Mouse (Mus musculus) liver, embryonic 13.5 days (tissue): ENCODE results near the gene Vwa1. TPM values are rescaled to one million over a fixed set of nuclear protein-coding genes. Genes with fewer than 3 reads are reported as not detected.

Source experiments
- ATAC-seq: fragments of 200-750 bp; cut with Nextera tagmentation; 2 replicates; pipeline ENCODE4 v1.8.0; 2017; ENCODE audit warnings: low read depth, mild to moderate bottlenecking, moderate number of reproducible peaks, moderate library complexity
- DNase-seq: peaks from one replicate; pipeline ENCODE4 v3.0.0; 2022
- H3K27ac ChIP-seq: fragments of 300-500 bp; sonication (generic); 2 replicates; pipeline ENCODE4 v1.5.1; 2015; ENCODE audit warnings: moderate library complexity, mild to moderate bottlenecking, inconsistent platforms
- H3K27me3 ChIP-seq: fragments of 300-500 bp; sonication (generic); 2 replicates; pipeline ENCODE4 v1.6.1; 2015; ENCODE audit warnings: mild to moderate bottlenecking, inconsistent platforms
- H3K36me3 ChIP-seq: fragments of 300-500 bp; sonication (generic); 2 replicates; pipeline ENCODE4 v1.6.1; 2015; ENCODE audit warnings: mild to moderate bottlenecking, inconsistent platforms
- H3K4me1 ChIP-seq: fragments of 300-500 bp; sonication (generic); replicated peaks from 2 replicates; pipeline ENCODE4 v1.6.1; 2015; ENCODE audit warnings: inconsistent platforms
- H3K4me2 ChIP-seq: fragments of 300-500 bp; sonication (generic); 2 replicates; pipeline ENCODE4 v1.6.1; 2015; ENCODE audit warnings: inconsistent platforms, mild to moderate bottlenecking, moderate library complexity
- H3K4me3 ChIP-seq: fragments of 300-500 bp; sonication (generic); replicated peaks from 2 replicates; pipeline ENCODE4 v1.5.1; 2015; ENCODE audit warnings: mild to moderate bottlenecking, inconsistent platforms
- H3K9ac ChIP-seq: fragments of 300-500 bp; sonication (generic); 2 replicates; pipeline ENCODE4 v1.6.1; 2015; ENCODE audit warnings: mild to moderate bottlenecking, inconsistent platforms
- H3K9me3 ChIP-seq: fragments of 300-500 bp; sonication (generic); replicated peaks from 2 replicates; pipeline ENCODE4 v1.6.1; 2016; ENCODE audit warnings: inconsistent platforms
- WGBS: fragments of 180-500 bp; shearing (Covaris S2); methylation state at CpG from one replicate; pipeline ENCODE4 v1.1.7; 2015; ENCODE audit not compliant: insufficient replicate concordance; 5-methylcytosine and 5-hydroxymethylcytosine counted together
- polyA plus RNA-seq: library from polyadenylated mRNA; unstranded; fragments of >200 nt; fragmentation: Nextera tagmentation; extraction: Ambion mirVana; gene quantifications from 2 replicates; pipeline ENCODE4 v1.2.1, GENCODE M21; 2015

Gene Vwa1
- polyA plus RNA-seq, 1 experiment from 2014 or later = 0.45 TPM

DNA sequence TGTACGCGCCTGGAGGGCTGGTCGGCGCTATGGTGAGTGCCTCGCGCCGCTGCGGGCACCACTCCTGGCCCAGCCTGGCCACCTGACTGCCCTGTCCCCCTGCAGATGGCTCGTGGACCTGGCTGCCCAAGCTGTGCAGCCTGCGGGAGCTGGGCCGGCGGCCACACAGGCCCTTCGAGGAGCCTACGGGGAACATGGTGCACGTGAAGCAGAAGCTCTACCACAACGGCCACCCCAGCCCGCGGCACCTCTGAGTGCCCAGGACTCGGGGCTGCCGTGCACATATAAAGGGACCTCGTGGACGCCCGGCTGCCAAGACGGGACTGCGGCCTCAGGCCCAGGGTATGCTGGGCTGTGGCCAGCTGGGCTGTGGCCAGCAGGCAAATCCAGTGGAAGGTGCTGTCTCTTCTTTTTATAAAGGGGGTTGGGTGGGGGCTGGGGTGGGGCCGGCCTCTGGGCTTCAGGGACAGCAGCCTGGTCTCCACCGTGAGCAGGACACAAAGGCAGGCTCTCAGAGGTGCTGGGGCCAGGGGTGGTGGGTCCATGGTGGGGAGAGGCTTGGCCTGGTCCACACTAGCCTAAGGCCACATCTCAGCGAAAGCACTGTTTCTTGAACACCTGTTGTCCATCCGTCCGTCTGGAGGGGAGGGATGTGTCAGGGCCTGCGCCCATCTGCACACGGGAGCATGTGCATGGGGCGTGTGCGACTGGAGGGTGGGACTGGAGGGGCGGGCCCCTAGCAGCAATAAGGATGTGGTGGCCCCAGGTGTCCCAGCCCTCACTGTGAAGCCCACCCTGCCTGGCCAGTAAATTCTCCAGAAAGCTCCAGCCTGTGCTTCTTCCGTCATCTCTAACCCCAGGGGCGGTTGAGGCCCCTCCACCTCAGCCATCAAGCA lies 34.5 kb downstream of the Vwa1 start:
- no peak for ATAC-seq
- WGBS = 82% methylated on average over 37 of the region's 37 CpGs

DNA sequence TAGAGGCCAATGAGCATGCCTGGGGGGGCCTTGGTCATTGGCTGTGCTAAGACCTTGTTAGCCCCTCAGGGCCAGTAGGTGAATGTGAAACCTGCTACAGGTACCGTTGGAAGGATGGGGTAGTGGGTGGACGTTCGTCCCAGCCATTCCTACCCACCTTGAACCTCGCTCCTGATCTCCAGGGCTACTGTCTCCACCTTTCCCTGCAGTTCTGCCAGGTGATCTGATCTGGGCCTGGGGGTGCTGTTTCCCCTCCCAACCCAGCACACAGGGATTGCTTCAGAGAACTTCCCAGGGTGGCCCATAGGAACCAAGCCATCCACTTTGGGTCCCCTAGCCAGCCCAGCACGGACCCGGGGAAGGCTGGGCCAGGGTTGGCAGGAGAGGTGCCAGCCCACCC lies 35.3 kb downstream of the Vwa1 start:
- Histone ChIP-seq H3K27me3 (no peaks in the 10 kb centered on the region), H3K9ac (no peak overlapping the region), H3K4me2 (no peak overlapping the region), H3K4me3 (no peak overlapping the region), H3K4me1 (peaks cover 19% of the 10 kb centered on the region), H3K27ac (no peak overlapping the region), H3K9me3 (no peaks in the 10 kb centered on the region), H3K36me3 (peaks cover 48% of the 10 kb centered on the region)
- 77% methylated on average over 6 of the region's 6 CpGs for WGBS
- ATAC-seq = no peak
- DNase-seq = no peak

More for the DNA sequence above, 34.5 kb downstream of the Vwa1 start:
- Histone ChIP-seq H3K4me3 (no peak overlapping the region), H3K4me2 (no peak overlapping the region), H3K27ac (no peak overlapping the region), H3K9ac (no peak overlapping the region), H3K36me3 (peaks cover 57% of the 10 kb centered on the region), H3K4me1 (peaks cover 13% of the 10 kb centered on the region), H3K9me3 (no peaks in the 10 kb centered on the region), H3K27me3 (no peaks in the 10 kb centered on the region)
- DNase-seq = no peak

GRCm38 (mm10) chr4:155738262-155738661 lies 36.2 kb downstream of the Vwa1 start:
- Histone ChIP-seq H3K27ac (peak overlapping the region; percentile 25; the same call in 1 of the 2 replicates), H3K4me2 (no peak overlapping the region), H3K4me1 (peaks cover 28% of the 10 kb centered on the region), H3K27me3 (no peaks in the 10 kb centered on the region), H3K36me3 (peaks cover 41% of the 10 kb centered on the region), H3K4me3 (no peak overlapping the region), H3K9ac (no peak overlapping the region), H3K9me3 (no peaks in the 10 kb centered on the region)
- 49% methylated on average over 8 of the region's 8 CpGs for WGBS
- DNase-seq = no peak
- ATAC-seq = no peak

- peaks cover 34% of the 10 kb centered on the region for H3K4me1 ChIP-seq
- 82% methylated on average over 5 of the region's 5 CpGs for WGBS
- no peak overlapping the region for H3K4me2 ChIP-seq
- no peaks in the 10 kb centered on the region for H3K9me3 ChIP-seq
- H3K4me3 ChIP-seq = no peak overlapping the region
- H3K36me3 ChIP-seq = peaks cover 40% of the 10 kb centered on the region
- 0 out of 2 replicates have a peak overlapping the region, but pooled peaks have one; percentile 7 for H3K27ac ChIP-seq
- H3K27me3 ChIP-seq = no peaks in the 10 kb centered on the region
- ATAC-seq = no peak
- no peak for DNase-seq
- H3K9ac ChIP-seq = no peak overlapping the region
Measured at GRCm38 (mm10) chr4:155736421-155736820, 38.1 kb downstream of the Vwa1 start.

DNA sequence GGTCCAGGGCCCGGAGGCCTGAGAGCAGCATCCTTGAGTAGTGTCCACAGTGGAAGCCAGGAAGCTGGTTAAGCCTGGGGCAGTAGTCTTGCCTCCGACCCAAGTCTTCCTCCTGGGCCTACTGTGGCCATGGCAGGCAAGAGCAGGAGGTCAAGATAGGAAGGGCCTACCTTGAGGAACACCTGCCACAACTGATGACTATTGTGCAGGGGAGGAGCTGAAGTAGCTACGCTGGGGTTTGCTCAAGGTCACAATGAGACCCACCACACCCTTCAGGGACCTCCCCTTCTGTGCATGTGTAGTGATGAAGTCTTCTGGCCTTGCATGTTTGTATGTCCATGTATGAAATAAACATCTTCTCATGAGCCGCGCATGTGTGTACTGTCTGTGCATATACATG lies 38.7 kb downstream of the Vwa1 start:
- WGBS = 70% methylated on average over 5 of the region's 5 CpGs
- H3K9ac ChIP-seq = peak overlapping the region; percentile 79

GRCm38 (mm10) chr4:155734951-155735702 lies 39.4 kb downstream of the Vwa1 start:
- Histone ChIP-seq H3K27me3 (no peaks in the 10 kb centered on the region), H3K9me3 (no peaks in the 10 kb centered on the region), H3K4me3 (peak overlapping the region; percentile 78), H3K4me2 (peak overlapping the region; percentile 95), H3K9ac (peak overlapping the region; percentile 79), H3K27ac (no peak overlapping the region; the same call in 1 of the 2 replicates), H3K36me3 (peaks cover 29% of the 10 kb centered on the region), H3K4me1 (peaks cover 34% of the 10 kb centered on the region)
- no peak for DNase-seq
- 1% methylated on average over 62 of the region's 79 CpGs for WGBS
- peak; percentile 68 for ATAC-seq

More for the DNA sequence above, 38.7 kb downstream of the Vwa1 start:
- peaks cover 36% of the 10 kb centered on the region for H3K36me3 ChIP-seq
- peak overlapping the region; percentile 78 for H3K4me3 ChIP-seq
- no peak overlapping the region for H3K27ac ChIP-seq
- DNase-seq (no peak), ATAC-seq (no peak)
- H3K4me1 ChIP-seq = peaks cover 34% of the 10 kb centered on the region
- H3K27me3 ChIP-seq = no peaks in the 10 kb centered on the region
- no peaks in the 10 kb centered on the region for H3K9me3 ChIP-seq
- peak overlapping the region; percentile 95 for H3K4me2 ChIP-seq

- Histone ChIP-seq H3K4me2 (peak within 1 kb of the TSS; percentile 95), H3K9ac (peak within 1 kb of the TSS; percentile 79), H3K4me3 (peak within 1 kb of the TSS; percentile 78), H3K27me3 (no peaks in the 10 kb centered on the region), H3K27ac (peak within 1 kb of the TSS; percentile 53), H3K4me1 (peaks cover 34% of the 10 kb centered on the region), H3K36me3 (peaks cover 23% of the 10 kb centered on the region), H3K9me3 (no peaks in the 10 kb centered on the region)
- DNase-seq = peak; percentile 77
- peak; percentile 88 for ATAC-seq
- 1% methylated on average over 33 of the region's 35 CpGs for WGBS
Measured at GRCm38 (mm10) chr4:155734350-155734941, 40.1 kb downstream of the Vwa1 start, which contains the start of gene Tmem240. TSS of gene Tmem240 (plus strand) at chr4:155734800.

DNA sequence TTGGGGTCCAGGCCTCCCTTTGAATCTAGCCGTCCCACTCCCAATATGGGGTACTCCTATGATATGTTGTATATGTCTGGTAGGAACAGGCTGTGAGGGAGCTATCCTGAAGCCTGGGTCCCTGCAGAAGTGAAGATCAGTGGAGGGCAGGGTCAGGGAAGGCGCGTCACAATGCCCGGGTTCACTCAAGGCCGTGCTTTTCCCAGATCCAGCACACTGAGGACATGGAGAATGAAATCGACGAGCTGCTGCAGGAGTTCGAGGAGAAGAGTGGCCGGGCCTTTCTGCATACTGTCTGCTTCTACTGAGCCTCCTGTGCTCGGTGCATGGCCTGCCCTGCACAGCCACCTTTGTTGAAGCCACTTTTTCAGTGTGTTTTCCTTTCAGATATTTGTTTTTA lies 41.2 kb downstream of the Vwa1 start:
- peaks cover 21% of the 10 kb centered on the region for H3K36me3 ChIP-seq
- H3K27me3 ChIP-seq = no peaks in the 10 kb centered on the region
- DNase-seq (no peak), ATAC-seq (no peak)
- no peak overlapping the region for H3K9ac ChIP-seq
- H3K4me2 ChIP-seq = peak overlapping the region; percentile 95; the same call in 1 of the 2 replicates
- 85% methylated on average over 10 of the region's 10 CpGs for WGBS
- H3K4me3 ChIP-seq = no peak overlapping the region
- peak overlapping the region; percentile 53; the same call in 1 of the 2 replicates for H3K27ac ChIP-seq
- H3K9me3 ChIP-seq = no peaks in the 10 kb centered on the region
- H3K4me1 ChIP-seq = peaks cover 33% of the 10 kb centered on the region

DNA sequence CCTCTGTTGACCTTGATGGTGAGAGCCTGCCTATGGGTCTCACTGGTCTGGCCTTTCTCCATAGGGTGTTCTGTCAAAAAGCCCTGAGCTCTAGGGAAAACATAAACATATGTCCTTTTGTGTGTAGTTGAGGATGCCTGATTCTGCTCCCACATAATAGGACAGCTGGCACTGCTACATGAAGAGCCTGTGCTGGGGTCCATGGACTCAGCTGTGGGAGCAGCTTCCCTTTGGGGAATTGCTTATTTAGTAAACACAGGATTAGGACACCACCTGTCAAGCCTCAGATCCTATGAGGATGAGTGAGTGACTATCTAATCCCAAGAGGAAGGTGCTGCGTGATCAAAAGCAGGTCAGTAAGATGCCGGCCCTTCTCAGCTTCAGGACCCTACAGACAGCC lies 46.5 kb downstream of the Vwa1 start:
- Histone ChIP-seq H3K27ac (no peak overlapping the region), H3K9me3 (no peaks in the 10 kb centered on the region), H3K4me3 (no peak overlapping the region), H3K9ac (no peak overlapping the region), H3K4me1 (peaks cover 4% of the 10 kb centered on the region), H3K4me2 (no peak overlapping the region), H3K27me3 (no peaks in the 10 kb centered on the region), H3K36me3 (peaks cover 47% of the 10 kb centered on the region)
- DNase-seq (no peak), ATAC-seq (no peak)
- WGBS = 93% methylated on average over 2 of the region's 2 CpGs

DNA sequence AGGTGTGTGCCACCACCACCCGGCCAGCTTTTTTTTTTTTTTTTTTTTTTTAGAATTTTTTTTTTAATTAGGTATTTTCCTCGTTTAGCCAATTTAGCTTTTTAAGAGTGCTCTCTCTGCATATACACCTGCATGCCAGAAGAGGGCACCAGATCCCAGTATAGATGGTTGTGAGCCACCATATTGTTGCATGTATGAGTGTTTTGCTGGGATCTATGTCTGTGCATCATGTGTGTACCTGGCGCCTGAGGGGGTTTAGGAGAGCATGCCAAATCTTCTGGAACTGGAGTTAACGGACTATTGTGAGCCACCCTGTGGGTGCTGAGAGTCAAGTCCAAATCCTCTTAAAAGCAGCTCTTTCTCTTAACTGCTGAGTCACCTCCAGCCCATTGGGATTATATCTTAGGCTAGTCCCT lies 52.8 kb downstream of the Vwa1 start:
- WGBS = 51% methylated on average over 4 of the region's 4 CpGs
- peak; percentile 32; the same call in 1 of the 2 replicates for ATAC-seq
- DNase-seq = peak; percentile 22

More for the DNA sequence above, 52.8 kb downstream of the Vwa1 start:
- Histone ChIP-seq H3K4me3 (no peak overlapping the region), H3K36me3 (peaks cover 50% of the 10 kb centered on the region), H3K27me3 (no peaks in the 10 kb centered on the region), H3K9ac (no peak overlapping the region), H3K4me2 (no peak overlapping the region), H3K27ac (no peak overlapping the region), H3K9me3 (no peaks in the 10 kb centered on the region), H3K4me1 (peaks cover 4% of the 10 kb centered on the region; the same call in 1 of the 2 replicates)
